Mouse (Mus musculus): ENCODE measurements around the gene 1500009C09Rik.

1500009C09Rik gene

GRCm38 (mm10) chr15:82259510-82259909, 7.3 kb downstream of the 1500009C09Rik start:
- Histone ChIP-seq H3K36me3 (ENCODE audit: control insufficient read depth, insufficient read depth, low read length, poor library complexity, severe bottlenecking) (no peaks in the 10 kb centered on the region), H3K27me3 (ENCODE audit: control insufficient read depth, insufficient read depth, low read length, poor library complexity, severe bottlenecking) (no peaks in the 10 kb centered on the region)
- peak; percentile 90 for DNase-seq (ENCODE audit: low read depth, low spot score)

GRCm38 (mm10) chr15:82266356-82266755, 14.2 kb downstream of the 1500009C09Rik start:
- DNase-seq (ENCODE audit: low read depth, low spot score): peak; percentile 77
- H3K36me3 ChIP-seq (ENCODE audit: control insufficient read depth, insufficient read depth, low read length, poor library complexity, severe bottlenecking): no peaks in the 10 kb centered on the region
- no peaks in the 10 kb centered on the region for H3K27me3 ChIP-seq (ENCODE audit: control insufficient read depth, insufficient read depth, low read length, poor library complexity, severe bottlenecking)

- no peaks in the 10 kb centered on the region for H3K27me3 ChIP-seq (ENCODE audit: control insufficient read depth, insufficient read depth, low read length, poor library complexity, severe bottlenecking)
- no peak for DNase-seq (ENCODE audit: low read depth, low spot score)
Observed at GRCm38 (mm10) chr15:82268185-82268584, 16.0 kb downstream of the 1500009C09Rik start.

DNA sequence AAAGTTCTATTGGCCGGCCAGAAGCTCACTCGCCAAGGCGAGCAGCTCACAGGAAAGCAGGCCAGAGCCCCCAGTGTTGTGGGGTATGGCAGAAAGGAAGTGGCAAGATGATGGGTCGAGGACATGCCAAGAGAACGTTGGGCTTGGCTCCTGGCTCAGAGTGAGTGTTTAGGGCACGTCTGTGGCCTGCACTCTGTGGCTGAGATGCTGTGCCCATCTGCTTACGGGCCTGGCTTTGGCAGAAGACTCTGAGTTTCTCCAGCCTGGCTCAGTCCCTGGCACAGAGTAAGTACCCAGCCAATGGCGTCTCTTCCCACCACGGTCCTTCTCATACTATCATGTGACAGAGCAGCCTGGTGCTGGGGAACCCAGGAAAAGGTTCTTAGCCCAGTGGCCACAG, 16.6 kb downstream of the 1500009C09Rik start:
- Histone ChIP-seq H3K27me3 (ENCODE audit: control insufficient read depth, insufficient read depth, low read length, poor library complexity, severe bottlenecking) (no peaks in the 10 kb centered on the region), H3K36me3 (ENCODE audit: control insufficient read depth, insufficient read depth, low read length, poor library complexity, severe bottlenecking) (no peaks in the 10 kb centered on the region)
- no peak for DNase-seq (ENCODE audit: low read depth, low spot score)

More at GRCm38 (mm10) chr15:82268185-82268584, 16.0 kb downstream of the 1500009C09Rik start:
- no peaks in the 10 kb centered on the region for H3K36me3 ChIP-seq (ENCODE audit: control insufficient read depth, insufficient read depth, low read length, poor library complexity, severe bottlenecking)

DNA sequence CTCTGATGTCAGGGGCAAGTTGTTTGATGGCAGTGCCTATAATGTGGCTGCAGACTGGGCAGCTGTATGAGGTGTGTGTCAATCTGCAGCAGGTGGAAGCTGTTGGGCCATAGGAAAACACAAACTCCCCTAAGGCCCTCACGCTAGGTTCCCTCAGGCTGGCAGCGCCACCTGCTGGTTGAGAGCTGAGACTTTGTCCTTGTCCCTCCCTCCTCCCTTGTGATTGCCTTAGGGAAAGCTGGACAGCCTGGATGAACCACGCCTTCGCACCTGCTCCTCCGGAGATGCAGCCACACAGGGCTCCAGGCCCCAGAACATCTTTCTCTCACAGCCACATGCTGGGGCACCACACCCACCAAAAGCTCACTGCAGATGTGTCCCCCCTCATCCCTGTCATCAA, 19.0 kb downstream of the 1500009C09Rik start:
- Histone ChIP-seq H3K36me3 (ENCODE audit: control insufficient read depth, insufficient read depth, low read length, poor library complexity, severe bottlenecking) (no peaks in the 10 kb centered on the region), H3K27me3 (ENCODE audit: control insufficient read depth, insufficient read depth, low read length, poor library complexity, severe bottlenecking) (no peaks in the 10 kb centered on the region)
- peak; percentile 77 for DNase-seq (ENCODE audit: low read depth, low spot score)

GRCm38 (mm10) chr15:82272295-82272694, 20.1 kb downstream of the 1500009C09Rik start:
- H3K36me3 ChIP-seq (ENCODE audit: control insufficient read depth, insufficient read depth, low read length, poor library complexity, severe bottlenecking): no peaks in the 10 kb centered on the region
- DNase-seq (ENCODE audit: low read depth, low spot score): no peak
- no peaks in the 10 kb centered on the region for H3K27me3 ChIP-seq (ENCODE audit: control insufficient read depth, insufficient read depth, low read length, poor library complexity, severe bottlenecking)

GRCm38 (mm10) chr15:82274593-82274926, 22.4 kb downstream of the 1500009C09Rik start, which contains the start of gene Sept3:
TSS of gene Sept3 (plus strand) at chr15:82274893.
- Histone ChIP-seq H3K36me3 (ENCODE audit: control insufficient read depth, insufficient read depth, low read length, poor library complexity, severe bottlenecking) (no peaks in the 10 kb centered on the region), H3K27me3 (ENCODE audit: control insufficient read depth, insufficient read depth, low read length, poor library complexity, severe bottlenecking) (no peaks in the 10 kb centered on the region)
- no peak for DNase-seq (ENCODE audit: low read depth, low spot score)

GRCm38 (mm10) chr15:82274927-82275901, 23.0 kb downstream of the 1500009C09Rik start:
- H3K36me3 ChIP-seq (ENCODE audit: control insufficient read depth, insufficient read depth, low read length, poor library complexity, severe bottlenecking): no peaks in the 10 kb centered on the region
- no peaks in the 10 kb centered on the region for H3K27me3 ChIP-seq (ENCODE audit: control insufficient read depth, insufficient read depth, low read length, poor library complexity, severe bottlenecking)
- DNase-seq (ENCODE audit: low read depth, low spot score): no peak

DNA sequence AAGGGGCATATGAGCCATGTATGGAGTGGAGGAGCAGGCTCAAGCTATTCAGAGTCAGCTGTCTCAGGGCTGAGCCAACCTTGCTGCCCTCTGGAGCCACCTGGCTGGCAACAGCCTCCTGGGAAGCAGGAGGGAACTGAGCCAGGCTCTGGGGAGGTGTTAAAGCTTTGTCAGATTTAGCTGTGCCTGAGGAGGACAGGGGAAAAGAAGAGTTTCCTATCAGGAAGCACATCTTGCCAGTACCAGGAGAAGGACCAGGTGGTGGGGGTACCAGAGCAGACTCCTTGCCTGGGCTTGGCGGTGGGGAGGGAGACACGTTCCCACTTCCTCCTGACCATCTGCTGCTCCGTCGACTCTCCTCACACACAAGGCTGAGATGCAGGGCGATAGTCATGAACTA, 25.4 kb downstream of the 1500009C09Rik start:
- no peaks in the 10 kb centered on the region for H3K36me3 ChIP-seq (ENCODE audit: control insufficient read depth, insufficient read depth, low read length, poor library complexity, severe bottlenecking)
- DNase-seq (ENCODE audit: low read depth, low spot score): no peak

GRCm38 (mm10) chr15:82280638-82281037, 28.4 kb downstream of the 1500009C09Rik start:
- H3K27me3 ChIP-seq (ENCODE audit: control insufficient read depth, insufficient read depth, low read length, poor library complexity, severe bottlenecking): no peaks in the 10 kb centered on the region
- DNase-seq (ENCODE audit: low read depth, low spot score): no peak
- no peaks in the 10 kb centered on the region for H3K36me3 ChIP-seq (ENCODE audit: control insufficient read depth, insufficient read depth, low read length, poor library complexity, severe bottlenecking)

More for the DNA sequence above, 25.4 kb downstream of the 1500009C09Rik start:
- H3K27me3 ChIP-seq (ENCODE audit: control insufficient read depth, insufficient read depth, low read length, poor library complexity, severe bottlenecking): no peaks in the 10 kb centered on the region

- no peaks in the 10 kb centered on the region for H3K36me3 ChIP-seq (ENCODE audit: control insufficient read depth, insufficient read depth, low read length, poor library complexity, severe bottlenecking)
- DNase-seq (ENCODE audit: low read depth, low spot score): no peak
- no peaks in the 10 kb centered on the region for H3K27me3 ChIP-seq (ENCODE audit: control insufficient read depth, insufficient read depth, low read length, poor library complexity, severe bottlenecking)
Observed at GRCm38 (mm10) chr15:82286157-82286556, 34.0 kb downstream of the 1500009C09Rik start.

DNA sequence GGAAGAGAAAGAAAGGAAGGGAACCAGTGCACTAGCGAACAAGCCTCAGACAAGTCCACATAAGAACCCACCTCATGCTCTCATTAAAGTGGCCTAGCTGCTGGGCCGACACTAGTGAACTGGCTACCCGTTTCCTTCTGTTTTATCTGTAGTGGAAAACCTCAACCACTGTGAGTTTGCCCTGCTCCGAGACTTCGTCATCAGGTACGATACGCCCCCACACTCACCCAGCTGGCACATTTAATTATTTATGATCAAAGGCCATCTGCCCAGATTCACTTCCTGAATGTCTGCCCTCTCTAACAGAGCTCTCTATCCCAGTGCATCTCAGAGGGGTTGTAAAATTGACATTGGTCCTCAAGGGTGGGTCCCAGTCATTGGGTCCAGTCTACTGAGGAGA, 38.1 kb downstream of the 1500009C09Rik start:
- H3K27me3 ChIP-seq (ENCODE audit: control insufficient read depth, insufficient read depth, low read length, poor library complexity, severe bottlenecking): no peaks in the 10 kb centered on the region
- DNase-seq (ENCODE audit: low read depth, low spot score): no peak

DNA sequence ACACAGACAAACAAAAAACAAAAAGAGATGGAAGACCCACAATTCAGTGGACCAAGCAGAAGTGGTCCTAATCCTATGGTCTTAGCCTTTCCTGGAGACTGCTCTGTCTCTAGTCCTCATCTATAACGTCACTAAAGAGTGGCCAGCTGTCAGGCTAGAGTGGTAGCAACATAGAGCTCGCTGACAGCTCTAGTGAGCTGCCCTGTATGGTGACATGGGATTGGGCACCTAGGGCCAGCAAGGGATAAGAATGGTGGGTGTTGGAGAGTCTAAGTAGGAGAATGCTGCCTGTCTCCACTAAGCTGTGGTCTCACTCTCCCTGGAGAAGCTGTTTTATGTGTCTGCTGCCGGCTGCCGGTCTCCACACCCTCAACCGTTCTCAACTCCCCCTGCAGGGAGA, 40.7 kb downstream of the 1500009C09Rik start:
- H3K36me3 ChIP-seq (ENCODE audit: control insufficient read depth, insufficient read depth, low read length, poor library complexity, severe bottlenecking): no peaks in the 10 kb centered on the region
- no peaks in the 10 kb centered on the region for H3K27me3 ChIP-seq (ENCODE audit: control insufficient read depth, insufficient read depth, low read length, poor library complexity, severe bottlenecking)
- DNase-seq (ENCODE audit: low read depth, low spot score): no peak

More for the DNA sequence above, 38.1 kb downstream of the 1500009C09Rik start:
- no peaks in the 10 kb centered on the region for H3K36me3 ChIP-seq (ENCODE audit: control insufficient read depth, insufficient read depth, low read length, poor library complexity, severe bottlenecking)

DNA sequence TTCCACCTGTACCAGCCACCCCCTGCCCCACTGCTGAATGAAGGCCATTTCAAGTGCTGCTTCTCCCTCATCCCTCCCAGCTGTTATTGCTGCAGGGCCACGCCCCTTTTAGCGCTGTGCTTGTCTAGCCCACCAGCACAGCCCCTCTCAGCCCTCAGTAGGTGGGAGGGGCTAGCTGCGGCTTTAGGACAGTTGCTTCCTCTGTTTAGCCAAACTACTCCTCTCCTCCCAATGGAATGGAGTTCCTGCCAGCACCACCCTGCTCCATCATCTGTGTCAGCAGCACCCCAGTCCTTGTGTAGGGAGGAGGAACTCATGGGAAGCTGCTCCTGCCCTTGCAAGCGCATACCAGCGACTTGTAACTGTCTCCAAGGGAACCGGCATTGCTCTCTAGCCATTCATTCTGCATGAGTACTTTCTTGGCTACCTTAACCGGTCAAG, 41.1 kb downstream of the 1500009C09Rik start:
- DNase-seq (ENCODE audit: low read depth, low spot score): no peak

DNA sequence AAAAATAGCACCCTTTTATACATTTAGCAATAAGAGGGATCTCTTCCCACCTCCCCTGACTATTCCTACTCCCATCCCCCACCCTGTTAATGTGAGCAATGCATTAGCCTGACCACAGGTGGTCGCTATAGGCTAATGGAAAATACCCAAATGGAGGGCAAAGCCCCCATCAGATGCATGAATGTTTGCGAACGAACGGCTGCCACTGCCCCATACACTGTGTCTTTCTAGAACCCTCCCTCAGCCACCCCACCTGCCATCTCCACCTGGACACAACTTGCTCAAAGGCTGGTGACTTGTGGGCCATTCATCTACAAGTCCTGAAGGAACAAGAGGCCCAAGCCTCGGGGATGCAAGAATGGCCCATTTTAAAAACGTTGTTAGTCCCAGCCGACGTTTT, 41.9 kb downstream of the 1500009C09Rik start:
- Histone ChIP-seq H3K36me3 (ENCODE audit: control insufficient read depth, insufficient read depth, low read length, poor library complexity, severe bottlenecking) (no peaks in the 10 kb centered on the region), H3K27me3 (ENCODE audit: control insufficient read depth, insufficient read depth, low read length, poor library complexity, severe bottlenecking) (no peaks in the 10 kb centered on the region)
- peak; percentile 21 for DNase-seq (ENCODE audit: low read depth, low spot score)

More for the DNA sequence above, 41.1 kb downstream of the 1500009C09Rik start:
- Histone ChIP-seq H3K36me3 (ENCODE audit: control insufficient read depth, insufficient read depth, low read length, poor library complexity, severe bottlenecking) (no peaks in the 10 kb centered on the region), H3K27me3 (ENCODE audit: control insufficient read depth, insufficient read depth, low read length, poor library complexity, severe bottlenecking) (no peaks in the 10 kb centered on the region)

All from splenic B cell, adult 2 months (primary cell).